Mouse (Mus musculus) stomach, embryonic 15.5 days (tissue): ENCODE measurements at regions not wholly inside any gene's neighbourhood (a gene's known extent, or its start where the extent isn't known, plus 50 kb on each side); places are given as distances from the start of the nearest gene placed in this dataset.
A peak's percentile ranks its signal among the peaks of the same experiment; 100 is the strongest.

ENCODE experiments used
- ATAC-seq: fragments of 200-750 bp; cut with Nextera tagmentation; 2 replicates; pipeline ENCODE4 v1.8.0; 2017; ENCODE audit warnings: low read depth, moderate number of reproducible peaks, moderate TSS enrichment; ENCODE audit not compliant: insufficient read depth, low FRiP score
- H3K27ac ChIP-seq: fragments of 300-500 bp; sonication (generic); 2 replicates; pipeline ENCODE4 v1.5.1; 2015; ENCODE audit warnings: mild to moderate bottlenecking, inconsistent platforms
- H3K27me3 ChIP-seq: fragments of 300-500 bp; sonication (generic); replicated peaks from 2 replicates; pipeline ENCODE4 v1.6.1; 2015; ENCODE audit warnings: inconsistent platforms
- H3K36me3 ChIP-seq: fragments of 300-500 bp; sonication (generic); 2 replicates; pipeline ENCODE4 v1.6.1; 2015; ENCODE audit warnings: inconsistent platforms
- H3K4me1 ChIP-seq: fragments of 300-500 bp; sonication (generic); 2 replicates; pipeline ENCODE4 v1.6.1; 2015; ENCODE audit warnings: inconsistent platforms
- H3K4me2 ChIP-seq: fragments of 300-500 bp; sonication (generic); 2 replicates; pipeline ENCODE4 v1.6.1; 2015; ENCODE audit warnings: mild to moderate bottlenecking, inconsistent platforms
- H3K4me3 ChIP-seq: fragments of 300-500 bp; sonication (generic); replicated peaks from 2 replicates; pipeline ENCODE4 v1.5.1; 2015; ENCODE audit warnings: inconsistent platforms
- H3K9ac ChIP-seq: fragments of 300-500 bp; sonication (generic); 2 replicates; pipeline ENCODE4 v1.6.1; 2015; ENCODE audit warnings: inconsistent platforms
- H3K9me3 ChIP-seq: fragments of 300-500 bp; sonication (generic); 2 replicates; pipeline ENCODE4 v1.6.1; 2016; ENCODE audit warnings: inconsistent platforms
- WGBS: fragments of 180-500 bp; shearing (Covaris S2); methylation state at CpG from one replicate; pipeline ENCODE4 v1.1.7; 2015; 5-methylcytosine and 5-hydroxymethylcytosine counted together

DNA sequence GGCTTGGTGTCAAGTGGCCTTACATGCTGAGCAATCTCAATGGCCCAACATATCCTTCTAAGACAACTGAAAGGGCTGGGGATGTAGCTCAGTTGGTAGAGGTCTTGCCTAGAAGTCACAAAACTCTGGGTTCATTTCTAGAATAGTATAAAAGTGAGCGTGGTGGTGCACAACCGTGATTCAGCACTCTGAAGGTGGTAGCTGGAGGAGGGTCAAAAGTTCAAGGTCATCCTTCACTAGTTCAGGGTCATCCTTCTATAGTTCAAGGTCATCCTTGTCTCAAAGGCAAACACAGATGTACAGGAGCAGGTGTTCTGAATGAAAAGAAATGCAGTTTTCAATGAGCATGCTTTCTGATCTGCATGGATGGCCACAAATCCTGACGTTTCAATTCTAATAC is 101.5 kb upstream of the Marcks start:
- 58% methylated on average over 3 of the region's 3 CpGs for WGBS
- Histone ChIP-seq H3K36me3 (no peaks in the 10 kb centered on the region), H3K4me2 (no peak overlapping the region), H3K4me1 (0 out of 2 replicates have a peak, but pooled peaks cover 8% of the 10 kb centered on the region), H3K27me3 (no peaks in the 10 kb centered on the region), H3K4me3 (no peak overlapping the region), H3K9ac (no peak overlapping the region), H3K27ac (no peak overlapping the region), H3K9me3 (no peaks in the 10 kb centered on the region)
- no peak for ATAC-seq

DNA sequence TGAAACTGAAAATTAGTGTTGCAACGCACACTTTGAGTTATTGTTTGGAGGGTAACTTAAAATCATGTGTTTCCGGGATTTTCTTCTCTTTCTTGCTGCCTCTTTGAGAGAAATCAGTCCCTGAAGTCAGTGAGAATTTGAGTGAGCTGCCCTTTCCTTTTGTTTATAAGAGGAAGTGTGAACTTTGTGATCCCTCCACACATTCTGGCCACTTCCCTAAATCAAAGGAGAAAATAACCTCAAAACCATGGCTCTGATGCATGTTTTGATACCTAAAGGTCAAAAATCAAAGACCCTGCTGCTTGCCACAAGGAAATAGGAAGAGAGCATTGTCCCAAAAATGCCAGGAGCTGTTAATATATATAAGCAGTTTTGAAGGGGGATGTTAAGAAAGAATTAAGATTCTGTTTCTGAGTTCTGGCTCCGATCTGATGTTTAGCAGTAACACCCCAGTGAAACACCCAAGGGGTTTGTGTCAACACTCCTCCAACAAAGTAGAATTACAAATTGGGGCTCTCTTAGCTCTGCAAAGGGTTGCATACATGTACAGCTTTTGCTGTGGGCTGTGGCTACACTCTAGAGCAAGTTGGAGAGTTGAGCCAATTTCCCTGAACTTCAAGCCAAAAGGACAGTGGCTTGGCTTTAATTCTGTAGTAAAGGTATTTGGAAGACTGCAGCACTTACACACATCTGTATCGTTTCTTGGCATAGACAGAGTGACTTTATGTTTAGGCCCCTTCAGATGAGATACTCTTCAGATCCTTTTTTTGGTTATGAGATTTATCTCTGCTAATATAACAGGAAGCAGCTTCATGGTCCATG is 97.5 kb upstream of the Marcks start:
- WGBS, result 50% methylated on average over 4 of the region's 4 CpGs
- Histone ChIP-seq H3K9ac (no peak overlapping the region), H3K4me2 (no peak overlapping the region), H3K36me3 (no peaks in the 10 kb centered on the region), H3K27ac (peak overlapping the region; percentile 59), H3K4me3 (no peak overlapping the region), H3K27me3 (no peaks in the 10 kb centered on the region), H3K4me1 (peaks cover 8% of the 10 kb centered on the region; the same call in 1 of the 2 replicates), H3K9me3 (no peaks in the 10 kb centered on the region)
- ATAC-seq, result no peak

DNA sequence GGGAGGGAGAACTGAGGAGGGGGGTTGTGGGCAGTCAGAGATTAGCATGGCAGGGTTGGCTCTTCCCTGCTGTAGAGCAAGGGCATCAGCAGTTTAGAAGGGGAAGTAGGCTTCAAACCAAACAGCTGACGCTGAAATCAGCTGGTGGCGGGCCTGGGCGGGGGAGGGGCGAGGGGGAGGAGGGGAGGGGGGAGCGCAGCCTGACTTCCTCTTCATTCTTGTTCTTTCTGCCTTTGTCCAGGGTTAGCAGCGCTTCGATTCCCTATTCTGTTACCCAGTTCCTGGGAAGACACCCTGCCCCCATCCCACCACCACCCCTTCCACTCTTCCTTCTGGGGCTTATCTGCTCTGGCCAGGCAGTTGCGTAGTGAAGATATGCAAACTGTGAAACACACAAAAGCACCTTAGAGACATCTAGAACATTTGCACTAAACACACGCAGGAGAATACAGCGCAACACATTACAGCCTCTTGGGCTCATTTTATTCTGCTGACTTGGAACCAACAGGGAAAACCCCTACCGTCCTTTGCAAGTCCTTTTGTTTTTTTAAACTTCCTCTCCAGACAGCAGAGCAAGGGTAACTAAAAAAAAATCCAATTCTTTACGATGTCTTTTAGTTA is 93.3 kb upstream of the Marcks start:
- Histone ChIP-seq H3K9ac (no peak overlapping the region), H3K4me1 (peaks cover 3% of the 10 kb centered on the region; the same call in 1 of the 2 replicates), H3K27ac (peak overlapping the region; percentile 48; the same call in 1 of the 2 replicates), H3K9me3 (no peaks in the 10 kb centered on the region), H3K27me3 (no peaks in the 10 kb centered on the region), H3K36me3 (no peaks in the 10 kb centered on the region), H3K4me3 (no peak overlapping the region), H3K4me2 (peak overlapping the region; percentile 44)
- ATAC-seq, result peak; percentile 86
- WGBS, result 11% methylated on average over 11 of the region's 12 CpGs

DNA sequence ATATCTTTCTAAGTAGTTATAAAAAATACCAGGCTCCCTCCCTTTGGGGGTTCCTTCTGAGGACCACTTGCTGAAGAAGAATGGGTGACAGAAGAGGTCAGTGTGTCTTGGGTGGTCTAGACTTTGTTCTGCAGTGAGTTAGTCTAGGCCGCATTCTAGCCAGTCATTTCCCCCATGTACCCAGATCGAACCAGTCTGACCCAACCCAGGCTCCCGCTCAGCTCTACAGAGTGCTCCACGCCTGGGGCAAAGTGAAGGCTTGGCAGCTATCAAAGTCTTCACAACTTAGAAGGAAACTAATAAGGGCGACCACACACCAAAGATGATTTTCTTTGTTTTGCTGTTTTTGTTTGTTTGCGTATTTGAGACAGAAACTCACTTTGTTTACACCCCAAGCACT is 92.4 kb upstream of the Marcks start:
- no peak for ATAC-seq
- no peak overlapping the region for H3K4me2 ChIP-seq
- H3K9ac ChIP-seq, result no peak overlapping the region
- no peak overlapping the region for H3K27ac ChIP-seq
- 82% methylated on average over 6 of the region's 6 CpGs for WGBS
- peaks cover 3% of the 10 kb centered on the region; the same call in 1 of the 2 replicates for H3K4me1 ChIP-seq
- no peaks in the 10 kb centered on the region for H3K9me3 ChIP-seq
- no peaks in the 10 kb centered on the region for H3K36me3 ChIP-seq
- H3K4me3 ChIP-seq, result no peak overlapping the region
- H3K27me3 ChIP-seq, result no peaks in the 10 kb centered on the region

DNA sequence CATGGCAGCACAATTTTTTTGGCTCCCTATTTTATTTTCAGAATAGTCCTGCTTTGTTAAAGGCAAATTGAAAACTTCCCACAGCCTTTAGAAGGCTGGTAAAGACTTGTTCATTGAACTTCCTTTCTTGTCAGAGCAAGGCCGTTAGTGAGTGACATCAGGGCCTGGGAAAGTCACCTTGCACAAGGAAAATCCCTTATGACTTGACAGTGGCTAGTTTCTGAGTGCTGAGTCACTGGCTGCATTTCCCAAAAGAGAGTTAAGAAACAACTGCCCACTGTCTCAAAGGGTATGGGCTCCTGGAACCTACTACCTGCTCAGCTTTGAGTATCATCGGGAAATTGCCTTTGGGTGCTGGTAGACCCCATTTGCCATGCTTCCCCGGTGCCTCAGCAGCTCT is 89.2 kb upstream of the Marcks start:
- no peak overlapping the region for H3K27ac ChIP-seq
- no peaks in the 10 kb centered on the region for H3K27me3 ChIP-seq
- no peak overlapping the region for H3K9ac ChIP-seq
- no peaks in the 10 kb centered on the region for H3K9me3 ChIP-seq
- no peaks in the 10 kb centered on the region; the same call in 1 of the 2 replicates for H3K4me1 ChIP-seq
- ATAC-seq, result no peak
- H3K36me3 ChIP-seq, result no peaks in the 10 kb centered on the region
- WGBS, result 76% methylated on average over 3 of the region's 3 CpGs
- H3K4me3 ChIP-seq, result no peak overlapping the region
- H3K4me2 ChIP-seq, result no peak overlapping the region

DNA sequence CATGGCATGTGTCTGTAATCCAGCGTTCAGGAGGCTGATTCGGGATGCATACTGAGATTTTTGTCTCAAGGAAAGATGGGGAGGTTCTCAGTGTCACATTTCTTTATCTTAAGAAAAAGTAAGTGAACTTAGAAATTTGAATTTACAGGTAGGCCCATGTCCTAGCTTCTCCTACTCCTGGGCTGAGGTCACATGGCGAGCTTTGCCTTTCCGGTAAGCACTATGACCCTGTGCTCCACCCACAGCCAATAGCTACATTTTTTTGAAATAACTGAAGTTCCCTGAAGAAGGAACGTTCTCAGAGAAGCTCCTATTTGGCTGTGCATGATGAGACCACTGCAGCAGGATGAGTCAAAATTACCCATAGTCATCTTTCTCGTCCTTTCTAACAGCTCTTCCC is 83.0 kb upstream of the Marcks start:
- WGBS, result 52% methylated on average over 6 of the region's 6 CpGs
- ATAC-seq, result no peak
- Histone ChIP-seq H3K4me1 (no peaks in the 10 kb centered on the region), H3K9ac (no peak overlapping the region), H3K4me3 (no peak overlapping the region), H3K27ac (no peak overlapping the region), H3K27me3 (no peaks in the 10 kb centered on the region), H3K4me2 (no peak overlapping the region), H3K36me3 (no peaks in the 10 kb centered on the region), H3K9me3 (no peaks in the 10 kb centered on the region)

DNA sequence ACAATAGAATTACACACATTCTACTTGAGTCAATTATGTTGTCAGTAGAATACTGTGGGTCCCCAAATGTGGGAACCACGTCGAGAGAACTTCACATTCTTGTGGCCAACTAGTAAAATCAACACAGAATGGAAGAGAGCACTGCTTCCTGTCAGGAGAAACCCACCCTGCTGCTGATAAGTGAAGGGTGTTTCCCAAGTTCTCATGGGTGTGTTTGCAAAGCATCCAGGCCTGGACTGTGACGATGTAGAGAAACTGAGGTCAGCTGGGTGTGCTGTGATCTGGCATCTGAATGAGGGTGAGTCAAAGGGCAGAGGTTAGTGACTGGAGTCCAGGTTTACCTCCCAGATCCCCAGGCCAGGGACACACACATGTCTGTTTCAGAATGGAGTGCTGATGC is 81.7 kb upstream of the Marcks start:
- no peak overlapping the region for H3K4me3 ChIP-seq
- no peaks in the 10 kb centered on the region for H3K27me3 ChIP-seq
- no peak overlapping the region for H3K27ac ChIP-seq
- H3K36me3 ChIP-seq, result no peaks in the 10 kb centered on the region
- peak; percentile 70; the same call in 1 of the 2 replicates for ATAC-seq
- 31% methylated on average over 3 of the region's 3 CpGs for WGBS
- no peaks in the 10 kb centered on the region for H3K9me3 ChIP-seq
- H3K4me2 ChIP-seq, result no peak overlapping the region
- H3K4me1 ChIP-seq, result no peaks in the 10 kb centered on the region
- H3K9ac ChIP-seq, result no peak overlapping the region

DNA sequence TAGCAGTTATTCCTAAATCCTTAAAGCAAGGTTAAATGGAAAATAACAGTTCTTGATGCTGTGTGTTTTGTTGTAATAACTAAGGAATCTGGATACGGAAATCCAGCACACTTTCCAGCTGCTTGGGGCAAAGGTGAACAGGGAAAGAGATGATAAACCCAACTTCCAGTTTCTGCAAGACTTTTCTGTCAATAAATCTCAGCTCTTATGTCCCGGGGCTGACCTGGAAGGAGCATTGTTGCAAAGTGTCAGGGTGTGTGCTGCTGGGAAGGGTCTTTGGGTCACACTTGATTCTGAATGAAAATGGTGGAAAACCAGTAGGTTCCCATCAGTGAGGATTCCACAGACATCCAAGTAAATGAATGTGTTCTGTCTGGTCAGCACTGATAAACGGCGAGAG is 81.2 kb upstream of the Marcks start:
- Histone ChIP-seq H3K4me1 (no peaks in the 10 kb centered on the region), H3K9ac (no peak overlapping the region), H3K9me3 (no peaks in the 10 kb centered on the region), H3K27ac (no peak overlapping the region), H3K4me3 (no peak overlapping the region), H3K36me3 (no peaks in the 10 kb centered on the region), H3K4me2 (no peak overlapping the region), H3K27me3 (no peaks in the 10 kb centered on the region)
- no peak for ATAC-seq
- WGBS, result 47% methylated on average over 4 of the region's 4 CpGs

DNA sequence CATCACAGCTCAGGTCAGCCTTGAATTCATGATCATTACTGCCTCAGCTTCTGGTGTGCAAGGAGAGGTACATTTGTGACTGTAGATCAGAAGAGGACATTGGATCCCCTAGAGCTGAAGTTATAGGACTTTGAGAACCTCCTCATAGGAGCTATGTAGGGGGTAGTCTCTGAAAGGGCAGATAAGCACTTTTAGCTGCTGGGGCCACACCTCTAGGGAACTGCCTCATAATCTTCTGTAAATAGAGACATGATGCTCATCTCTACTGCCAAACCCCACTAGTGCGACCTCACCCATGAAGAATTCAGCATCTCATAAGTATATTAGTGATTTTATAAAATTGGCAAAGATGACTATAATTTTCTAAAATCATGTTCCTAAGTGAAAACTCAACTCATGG is 80.7 kb upstream of the Marcks start:
- Histone ChIP-seq H3K4me1 (no peaks in the 10 kb centered on the region), H3K27me3 (no peaks in the 10 kb centered on the region), H3K36me3 (no peaks in the 10 kb centered on the region), H3K9me3 (no peaks in the 10 kb centered on the region), H3K27ac (no peak overlapping the region), H3K9ac (no peak overlapping the region), H3K4me2 (no peak overlapping the region), H3K4me3 (no peak overlapping the region)
- ATAC-seq, result no peak
- WGBS, result 87% methylated on average over 1 of the region's 1 CpGs

DNA sequence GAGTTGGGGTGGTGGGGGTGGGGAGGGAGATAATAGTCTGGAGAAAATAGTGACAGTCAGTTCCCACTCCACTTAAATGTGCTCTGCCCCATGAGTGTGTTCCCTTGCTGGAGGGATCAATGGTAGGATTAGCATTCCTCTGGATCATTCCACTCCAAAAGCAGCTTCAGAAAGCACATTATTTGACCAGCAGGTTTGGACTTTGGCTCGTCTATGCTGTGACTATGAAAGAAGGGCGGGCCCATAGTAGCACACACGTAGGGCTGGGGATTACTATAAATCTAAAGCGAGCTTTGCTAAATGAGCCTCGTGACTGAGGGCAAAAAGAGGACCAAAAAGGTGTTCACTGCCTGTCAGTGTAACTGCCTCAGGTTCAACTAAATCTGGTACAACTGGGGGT is 75.9 kb upstream of the Marcks start:
- no peak overlapping the region for H3K9ac ChIP-seq
- WGBS, result 63% methylated on average over 5 of the region's 5 CpGs
- no peak overlapping the region for H3K27ac ChIP-seq
- no peak overlapping the region for H3K4me3 ChIP-seq
- no peak overlapping the region for H3K4me2 ChIP-seq
- peak; percentile 74; the same call in 1 of the 2 replicates for ATAC-seq
- no peaks in the 10 kb centered on the region for H3K27me3 ChIP-seq
- no peaks in the 10 kb centered on the region for H3K9me3 ChIP-seq
- no peaks in the 10 kb centered on the region for H3K36me3 ChIP-seq
- H3K4me1 ChIP-seq, result no peaks in the 10 kb centered on the region

DNA sequence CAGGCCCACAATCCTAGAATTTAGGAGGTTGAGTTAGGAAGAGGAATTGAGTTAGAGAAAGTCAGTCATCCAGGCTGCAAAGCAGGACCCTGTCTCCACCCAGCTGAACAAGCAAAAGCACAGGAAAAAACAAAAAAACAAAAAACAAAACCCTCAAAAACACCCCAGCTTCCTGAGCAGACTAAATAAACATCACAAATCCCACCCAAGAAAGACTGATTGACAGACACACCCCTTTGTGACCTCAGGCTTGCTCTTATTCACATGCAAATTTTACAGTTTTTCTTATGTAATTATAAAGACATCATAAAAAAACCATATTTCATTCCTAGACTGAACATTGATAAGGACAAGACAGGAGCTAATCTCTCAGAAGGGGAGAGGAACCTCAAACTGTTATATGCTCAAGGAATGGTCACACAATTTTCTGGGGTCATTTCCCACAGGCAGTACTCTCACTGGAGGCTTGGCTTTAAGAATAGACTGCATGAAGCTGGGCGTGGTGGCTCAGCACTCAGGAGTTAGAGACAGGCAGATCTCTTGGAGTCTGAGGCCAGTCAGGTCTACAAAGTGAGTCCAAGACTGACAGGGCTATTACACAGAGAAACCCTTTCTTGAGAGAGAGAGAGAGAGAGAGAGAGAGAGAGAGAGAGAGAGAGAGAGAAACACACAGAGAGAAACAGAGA is 73.8 kb upstream of the Marcks start:
- H3K4me2 ChIP-seq, result no peak overlapping the region
- no peak overlapping the region for H3K27ac ChIP-seq
- H3K27me3 ChIP-seq, result no peaks in the 10 kb centered on the region
- H3K4me3 ChIP-seq, result no peak overlapping the region
- no peaks in the 10 kb centered on the region for H3K4me1 ChIP-seq
- H3K36me3 ChIP-seq, result no peaks in the 10 kb centered on the region
- H3K9me3 ChIP-seq, result no peaks in the 10 kb centered on the region
- no peak for ATAC-seq
- 46% methylated on average over 1 of the region's 1 CpGs for WGBS
- no peak overlapping the region for H3K9ac ChIP-seq

DNA sequence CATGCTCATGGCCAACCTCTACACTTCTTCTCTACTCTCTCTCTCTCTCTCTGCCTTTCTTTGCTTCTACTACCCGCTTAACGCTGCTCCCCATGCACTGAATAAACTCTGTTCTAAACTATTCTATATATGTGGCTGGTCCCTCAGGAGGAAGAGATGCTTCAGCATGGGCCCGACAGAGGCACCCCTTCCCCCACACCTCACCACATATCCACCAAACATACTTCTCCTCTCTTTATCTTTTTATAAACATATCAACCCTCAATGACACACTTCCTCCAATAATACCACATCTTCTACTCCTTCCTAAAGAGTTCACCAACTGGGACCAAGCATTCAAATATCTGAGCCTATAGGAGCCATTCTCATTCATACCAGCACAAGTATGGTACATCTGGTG is 72.6 kb upstream of the Marcks start:
- Histone ChIP-seq H3K4me3 (no peak overlapping the region), H3K27ac (no peak overlapping the region), H3K9ac (no peak overlapping the region), H3K4me2 (no peak overlapping the region), H3K27me3 (no peaks in the 10 kb centered on the region), H3K4me1 (no peaks in the 10 kb centered on the region), H3K9me3 (no peaks in the 10 kb centered on the region), H3K36me3 (no peaks in the 10 kb centered on the region)
- ATAC-seq, result no peak
- 78% methylated on average over 3 of the region's 3 CpGs for WGBS
